Mouse (Mus musculus): ENCODE measurements around the gene Gm20867.
"Not testable (repeated sequence)": the region's sequence is repeated elsewhere in the genome, so short reads cannot be mapped to it uniquely, and the experiment has no call there.

The Gm20867 gene

DNA sequence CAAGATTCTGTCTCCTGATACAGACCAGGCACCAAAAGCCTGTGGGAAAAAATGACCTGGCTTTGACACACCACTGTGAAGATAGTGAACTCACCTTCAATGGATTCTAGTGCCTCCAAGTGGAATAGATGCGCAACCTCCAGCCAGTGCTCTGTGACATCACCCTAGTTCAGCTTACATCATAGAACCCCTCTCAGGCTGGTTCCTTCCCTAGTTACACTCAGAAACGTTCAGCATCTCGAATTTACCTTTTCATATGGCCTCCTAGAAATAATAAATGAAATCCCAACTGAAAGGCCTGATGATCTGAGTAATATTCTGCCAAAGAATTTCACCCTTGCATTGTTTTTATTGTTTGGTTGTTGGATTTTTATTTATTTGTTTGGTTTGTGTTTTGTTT, at the start of gene Gm20867:
TSS of gene Gm20867 (minus strand) at position 101 of the 400 bp plus-strand sequence.
- DNase-seq (ENCODE audit: low read depth, low spot score): not testable (repeated sequence)

All from telencephalon, adult 2 months (tissue).